Mouse (Mus musculus): Measurements from ENCODE around the gene Ankrd33b.

Ankrd33b gene

GRCm38 (mm10) chr15:31366596-31367480 lies 688 bp downstream of the Ankrd33b start:
- DNase-seq (ENCODE audit: low spot score) = no peak

GRCm38 (mm10) chr15:31365720-31366591 lies 1.6 kb downstream of the Ankrd33b start:
- DNase-seq (ENCODE audit: low spot score) = no peak

GRCm38 (mm10) chr15:31365041-31365719 lies 2.3 kb downstream of the Ankrd33b start:
- DNase-seq (ENCODE audit: low spot score) = no peak

- DNase-seq (ENCODE audit: low spot score) = no peak
Measured at GRCm38 (mm10) chr15:31364396-31364795, 3.1 kb downstream of the Ankrd33b start.

- DNase-seq (ENCODE audit: low spot score) = no peak
Measured at GRCm38 (mm10) chr15:31363981-31364361, 3.6 kb downstream of the Ankrd33b start.

GRCm38 (mm10) chr15:31363241-31363980 lies 4.1 kb downstream of the Ankrd33b start:
- no peak for DNase-seq (ENCODE audit: low spot score)

GRCm38 (mm10) chr15:31361259-31361853 lies 6.2 kb downstream of the Ankrd33b start:
- DNase-seq (ENCODE audit: low spot score) = no peak

- no peak for DNase-seq (ENCODE audit: low spot score)
Measured at GRCm38 (mm10) chr15:31360593-31360992, 6.9 kb downstream of the Ankrd33b start.

- no peak for DNase-seq (ENCODE audit: low spot score)
Measured at GRCm38 (mm10) chr15:31359805-31360204, 7.7 kb downstream of the Ankrd33b start.

GRCm38 (mm10) chr15:31352494-31353279 lies 14.8 kb downstream of the Ankrd33b start:
- DNase-seq (ENCODE audit: low spot score) = no peak

- DNase-seq (ENCODE audit: low spot score) = no peak
Measured at GRCm38 (mm10) chr15:31349810-31350341, 17.6 kb downstream of the Ankrd33b start.

- no peak for DNase-seq (ENCODE audit: low spot score)
Measured at GRCm38 (mm10) chr15:31349046-31349445, 18.5 kb downstream of the Ankrd33b start.

GRCm38 (mm10) chr15:31348241-31348640 lies 19.3 kb downstream of the Ankrd33b start:
- DNase-seq (ENCODE audit: low spot score) = no peak

- DNase-seq (ENCODE audit: low spot score) = no peak
Measured at GRCm38 (mm10) chr15:31346508-31346907, 21.0 kb downstream of the Ankrd33b start.

- DNase-seq (ENCODE audit: low spot score) = no peak
Measured at GRCm38 (mm10) chr15:31345366-31345765, 22.2 kb downstream of the Ankrd33b start.

- peak; percentile 76 for DNase-seq (ENCODE audit: low spot score)
Measured at GRCm38 (mm10) chr15:31344811-31345211, 22.7 kb downstream of the Ankrd33b start.

- no peak for DNase-seq (ENCODE audit: low spot score)
Measured at GRCm38 (mm10) chr15:31343602-31344001, 23.9 kb downstream of the Ankrd33b start.

- DNase-seq (ENCODE audit: low spot score) = no peak
Measured at GRCm38 (mm10) chr15:31342496-31342901, 25.0 kb downstream of the Ankrd33b start.

- no peak for DNase-seq (ENCODE audit: low spot score)
Measured at GRCm38 (mm10) chr15:31342001-31342400, 25.5 kb downstream of the Ankrd33b start.
